Mouse (Mus musculus) embryonic fibroblast, embryonic 13.5 days (primary cell): Measurements from ENCODE around the gene Smg6.

Experiments used
- CTCF ChIP-seq: IDR thresholded peaks from 2 replicates; pipeline ENCODE4 v1.5.1; 2011; ENCODE audit warnings: mild to moderate bottlenecking, control low read depth, low read length, moderate library complexity, borderline replicate concordance; ENCODE audit not compliant: insufficient read depth
- POLR2A ChIP-seq: IDR thresholded peaks from 2 replicates; pipeline ENCODE4 v1.6.1; 2011; ENCODE audit warnings: low read depth, mild to moderate bottlenecking, control low read depth, low read length, moderate library complexity

DNA sequence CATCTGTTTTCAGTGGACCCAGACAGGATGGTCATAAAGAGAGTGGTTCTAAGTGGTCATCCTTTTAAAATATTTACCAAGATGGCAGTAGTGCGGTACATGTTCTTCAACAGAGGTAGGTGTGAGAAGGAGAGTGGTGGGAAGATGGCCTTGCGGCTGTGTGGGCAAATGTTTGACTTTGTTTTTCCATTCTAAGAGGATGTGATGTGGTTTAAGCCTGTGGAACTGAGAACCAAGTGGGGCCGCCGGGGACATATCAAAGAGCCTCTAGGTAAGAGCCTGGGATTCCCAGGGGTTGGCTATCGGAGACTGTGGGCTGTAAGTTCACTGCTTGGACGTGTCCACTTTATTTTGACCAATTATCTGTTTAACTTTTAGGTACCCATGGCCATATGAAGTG is 17.8 kb upstream of the Smg6 start:
- TF ChIP-seq POLR2A (no peak), CTCF (no peak)
